Mouse (Mus musculus) cortical plate, adult 2 months (tissue): ENCODE measurements at regions not wholly inside any gene's neighbourhood (a gene's known extent, or its start where the extent isn't known, plus 50 kb on each side); places are given as distances from the start of the nearest gene placed in this dataset.

ENCODE experiments used
- CTCF ChIP-seq: fragments of 200-500 bp; IDR thresholded peaks from 2 replicates; pipeline ENCODE4 v1.5.1; 2011; ENCODE audit warnings: mild to moderate bottlenecking, control low read depth, low read length; ENCODE audit not compliant: insufficient read depth; ENCODE audit errors: extremely low read depth
- POLR2A ChIP-seq: fragments of 200-500 bp; IDR thresholded peaks from 2 replicates; pipeline ENCODE4 v1.6.1; 2011; ENCODE audit warnings: mild to moderate bottlenecking, low read length, control low read depth; ENCODE audit not compliant: insufficient read depth; ENCODE audit errors: extremely low read depth

DNA sequence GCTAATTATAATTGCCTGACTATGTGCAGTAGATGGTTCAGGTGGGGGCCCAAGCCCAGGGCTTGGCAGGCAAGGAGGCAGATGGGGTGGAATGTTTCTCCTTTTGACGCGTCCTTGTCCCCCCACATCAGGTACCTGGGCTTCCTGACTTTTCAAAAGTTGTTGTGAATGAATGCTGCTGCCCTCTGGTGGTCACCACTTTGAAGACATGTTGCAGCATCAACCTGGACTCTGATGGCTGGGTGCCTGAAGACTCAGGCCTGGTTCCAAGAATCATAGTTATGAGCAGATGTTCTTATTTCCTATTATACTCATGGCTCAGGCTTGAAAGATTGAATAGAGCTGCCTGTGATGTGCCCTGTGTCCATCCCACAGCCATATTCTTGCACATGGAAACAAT lies 75.4 kb upstream of the Dock11 start:
- TF ChIP-seq CTCF (no peak), POLR2A (no peak)
